Mouse (Mus musculus) thymus, adult 2 months (tissue): ENCODE measurements around the gene Cfd. TPM values are rescaled to one million over a fixed set of nuclear protein-coding genes. Genes with fewer than 3 reads are reported as not detected.

Source experiments
- DNase-seq: peaks from one replicate; pipeline ENCODE4 v3.0.0; 2021
- H3K27ac ChIP-seq: fragments of 200-500 bp; 2 replicates; pipeline ENCODE4 v1.5.1; 2012; ENCODE audit warnings: low read length, control low read depth; ENCODE audit not compliant: control insufficient read depth, insufficient read depth
- H3K27me3 ChIP-seq: fragments of 200-500 bp; 2 replicates; pipeline ENCODE4 v1.6.1; 2012; ENCODE audit warnings: mild to moderate bottlenecking, low read length, moderate library complexity, mixed read lengths; ENCODE audit not compliant: control insufficient read depth, insufficient read depth
- H3K36me3 ChIP-seq: fragments of 200-500 bp; 2 replicates; pipeline ENCODE4 v1.6.1; 2012; ENCODE audit warnings: mild to moderate bottlenecking, low read length, moderate library complexity; ENCODE audit not compliant: control insufficient read depth, insufficient read depth
- H3K4me1 ChIP-seq: fragments of 200-500 bp; replicated peaks from 2 replicates; pipeline ENCODE4 v1.6.1; 2012; ENCODE audit warnings: low read length; ENCODE audit not compliant: control insufficient read depth, insufficient read depth
- H3K4me3 ChIP-seq: fragments of 200-500 bp; 2 replicates; pipeline ENCODE4 v1.5.1; 2012; ENCODE audit warnings: mild to moderate bottlenecking, low read length, control low read depth, moderate library complexity; ENCODE audit not compliant: control insufficient read depth, insufficient read depth
- CTCF ChIP-seq: fragments of 200-500 bp; IDR thresholded peaks from 2 replicates; pipeline ENCODE4 v1.5.1; 2012; ENCODE audit warnings: mild to moderate bottlenecking, control low read depth, low read length, moderate library complexity, borderline replicate concordance; ENCODE audit not compliant: control insufficient read depth, poor library complexity, insufficient read depth; ENCODE audit errors: extremely low read depth
- POLR2A ChIP-seq: fragments of 200-500 bp; IDR thresholded peaks from 2 replicates; pipeline ENCODE4 v1.6.1; 2012; ENCODE audit warnings: mild to moderate bottlenecking, low read length, control low read depth, moderate library complexity; ENCODE audit not compliant: control insufficient read depth, poor library complexity, insufficient read depth; ENCODE audit errors: extremely low read depth
- WGBS: fragments of 180-500 bp; shearing (Covaris S2); methylation state at CpG from one replicate; pipeline ENCODE4 v1.1.7; 2018; 5-methylcytosine and 5-hydroxymethylcytosine counted together
- polyA plus RNA-seq: library from polyadenylated mRNA; depleted of rRNA; stranded (reverse); fragments of >200 nt; gene quantifications from 2 replicates; pipeline ENCODE4 v1.2.3, GENCODE M21; 2012

Cfd gene
- polyA plus RNA-seq, 1 experiment: 1,248 TPM

GRCm38 (mm10) chr10:79873715-79874289 is 16.9 kb upstream of the Cfd start:
- DNase-seq: no peak
- no peak for TF ChIP-seq POLR2A
- H3K4me1 ChIP-seq: peaks cover 28% of the 10 kb centered on the region
- H3K36me3 ChIP-seq: no peaks in the 10 kb centered on the region
- H3K27ac ChIP-seq: no peak overlapping the region
- H3K27me3 ChIP-seq: peaks cover 8% of the 10 kb centered on the region; the same call in 1 of the 2 replicates
- WGBS: 4% methylated on average over 26 of the region's 26 CpGs
- peak overlapping the region; percentile 37 for H3K4me3 ChIP-seq

DNA sequence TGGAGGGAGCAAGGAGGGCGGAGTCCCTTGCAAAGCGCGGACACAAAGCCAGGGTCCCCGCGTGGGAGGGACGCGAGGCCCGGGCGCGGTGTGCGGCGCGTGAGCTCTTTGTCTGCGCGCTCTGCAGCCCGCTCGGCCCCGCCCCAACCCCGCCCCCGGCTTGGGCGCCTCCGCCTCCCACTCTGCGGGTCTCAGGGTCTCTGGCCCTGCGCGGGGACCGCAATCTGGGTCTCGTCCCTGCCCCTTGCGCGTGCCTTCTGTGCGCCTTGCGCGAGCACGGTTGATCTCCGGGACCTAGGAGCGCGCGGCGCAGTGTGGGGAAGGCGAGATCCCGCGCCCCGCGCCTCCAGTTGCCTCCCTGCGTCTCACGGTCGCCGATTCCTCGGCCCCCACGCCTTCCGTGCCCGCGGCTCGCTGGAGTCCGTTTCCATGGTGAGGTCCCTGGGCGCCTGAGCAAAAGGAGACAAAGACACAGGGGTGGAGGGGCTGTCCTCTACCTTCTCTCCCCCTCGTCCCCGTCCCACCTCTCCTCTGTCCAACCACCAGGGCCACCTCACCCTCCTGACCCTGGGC is 16.3 kb upstream of the Cfd start, which contains the start of the genes Prtn3 and Plppr3:
TSS of gene Prtn3 (plus strand) at position 187 of the 573 bp plus-strand sequence.
TSS of gene Plppr3 (minus strand) at position 345 of the 573 bp plus-strand sequence.
- DNase-seq: no peak
- TF ChIP-seq POLR2A (no peak), CTCF (no peak)
- 2% methylated on average over 56 of the region's 57 CpGs for WGBS
- peaks cover 8% of the 10 kb centered on the region; the same call in 1 of the 2 replicates for H3K27me3 ChIP-seq
- no peaks in the 10 kb centered on the region for H3K36me3 ChIP-seq
- H3K4me1 ChIP-seq: peaks cover 28% of the 10 kb centered on the region
- H3K27ac ChIP-seq: no peak within 1 kb of the TSS
- peak within 1 kb of the TSS; percentile 37 for H3K4me3 ChIP-seq

DNA sequence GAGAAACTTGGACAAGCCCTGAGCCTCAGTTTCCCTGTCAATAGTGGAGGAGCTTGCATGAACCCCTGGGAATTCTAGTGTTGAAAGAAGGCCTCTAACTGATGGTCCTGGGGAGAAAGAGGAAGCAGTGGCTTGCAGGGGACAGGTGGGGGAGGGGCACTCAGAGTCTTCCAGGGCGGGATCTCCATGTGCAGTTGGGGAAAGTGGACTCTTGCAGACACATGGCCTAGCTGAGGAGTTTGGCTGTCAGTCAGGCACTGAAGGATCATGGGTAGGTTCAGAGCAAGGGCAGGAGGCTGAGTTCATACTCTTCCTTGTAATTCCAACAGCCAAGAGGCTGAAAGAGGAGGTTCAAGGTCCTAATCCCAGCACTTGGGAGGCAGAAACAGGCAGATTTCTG is 13.5 kb upstream of the Cfd start:
- Histone ChIP-seq H3K27me3 (peaks cover 8% of the 10 kb centered on the region; the same call in 1 of the 2 replicates), H3K4me1 (peaks cover 36% of the 10 kb centered on the region), H3K36me3 (no peaks in the 10 kb centered on the region), H3K4me3 (no peak overlapping the region), H3K27ac (no peak overlapping the region)
- DNase-seq: no peak
- TF ChIP-seq POLR2A: no peak
- no peak for TF ChIP-seq CTCF
- WGBS: 4% methylated on average over 1 of the region's 1 CpGs

- H3K27ac ChIP-seq: no peak overlapping the region
- 4% methylated on average over 12 of the region's 12 CpGs for WGBS
- H3K4me1 ChIP-seq: peaks cover 36% of the 10 kb centered on the region
- TF ChIP-seq POLR2A (no peak), CTCF (no peak)
- peaks cover 8% of the 10 kb centered on the region; the same call in 1 of the 2 replicates for H3K27me3 ChIP-seq
- H3K36me3 ChIP-seq: no peaks in the 10 kb centered on the region
- no peak for DNase-seq
- H3K4me3 ChIP-seq: peak overlapping the region; percentile 14
Observed at GRCm38 (mm10) chr10:79877757-79878156, 12.9 kb upstream of the Cfd start.

DNA sequence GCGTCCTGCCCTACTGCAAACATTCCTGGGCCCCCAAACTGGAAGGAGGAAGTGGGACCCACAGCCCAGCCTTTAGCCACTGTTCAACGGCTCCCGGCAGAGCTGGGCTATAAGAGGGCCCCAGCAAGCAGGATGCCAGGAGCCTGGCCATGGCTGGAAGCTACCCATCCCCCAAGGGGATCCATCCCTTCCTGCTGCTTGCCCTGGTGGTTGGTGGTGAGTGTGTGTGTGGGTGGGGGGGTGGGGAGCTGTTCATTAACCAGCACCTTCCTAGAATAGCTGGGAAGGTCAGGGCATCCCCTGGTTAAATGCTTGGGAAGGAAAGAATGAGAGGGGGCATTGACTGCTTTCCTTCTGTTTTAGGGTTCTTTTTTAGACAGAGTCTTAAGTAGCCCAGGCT is 11.1 kb upstream of the Cfd start:
- Histone ChIP-seq H3K36me3 (no peaks in the 10 kb centered on the region), H3K4me1 (peaks cover 23% of the 10 kb centered on the region), H3K4me3 (no peak overlapping the region), H3K27me3 (no peaks in the 10 kb centered on the region; the same call in 1 of the 2 replicates), H3K27ac (no peak overlapping the region)
- 16% methylated on average over 3 of the region's 3 CpGs for WGBS
- no peak for DNase-seq
- TF ChIP-seq POLR2A: no peak
- TF ChIP-seq CTCF: no peak

GRCm38 (mm10) chr10:79880721-79881120 is 9.9 kb upstream of the Cfd start:
- TF ChIP-seq CTCF (no peak), POLR2A (no peak)
- Histone ChIP-seq H3K36me3 (no peaks in the 10 kb centered on the region), H3K27ac (no peak overlapping the region), H3K27me3 (no peaks in the 10 kb centered on the region; the same call in 1 of the 2 replicates), H3K4me3 (no peak overlapping the region), H3K4me1 (peaks cover 21% of the 10 kb centered on the region)
- no peak for DNase-seq
- WGBS: 8% methylated on average over 9 of the region's 9 CpGs
